Mouse (Mus musculus): Measurements from ENCODE around the gene Alpk3. TPM values are rescaled to one million over a fixed set of nuclear protein-coding genes. Genes with fewer than 3 reads are reported as not detected.

Gene Alpk3
- polyA plus RNA-seq (2017; shearing (Covaris generic)), result 0.05 TPM

DNA sequence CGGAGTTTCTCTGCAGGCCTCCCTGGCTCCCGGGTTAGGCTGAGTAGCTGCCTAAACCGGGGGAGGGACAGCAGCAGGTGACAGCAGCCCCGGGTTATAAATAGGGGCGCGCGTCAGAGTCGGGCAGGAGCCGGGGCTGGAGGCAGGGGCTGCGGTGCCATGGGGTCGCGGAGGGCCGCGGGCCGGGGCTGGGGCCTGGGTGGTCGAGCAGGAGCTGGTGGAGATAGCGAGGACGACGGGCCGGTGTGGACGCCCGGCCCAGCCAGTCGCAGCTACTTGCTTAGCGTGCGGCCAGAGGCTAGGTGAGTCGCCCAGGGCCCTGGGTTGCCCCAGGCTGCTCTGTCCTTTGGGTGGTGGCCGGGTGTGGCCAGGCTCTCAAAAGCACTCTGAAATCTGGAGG lies at the start of gene Alpk3:
TSS of gene Alpk3 (plus strand) at position 130 of the 400 bp plus-strand sequence.

DNA sequence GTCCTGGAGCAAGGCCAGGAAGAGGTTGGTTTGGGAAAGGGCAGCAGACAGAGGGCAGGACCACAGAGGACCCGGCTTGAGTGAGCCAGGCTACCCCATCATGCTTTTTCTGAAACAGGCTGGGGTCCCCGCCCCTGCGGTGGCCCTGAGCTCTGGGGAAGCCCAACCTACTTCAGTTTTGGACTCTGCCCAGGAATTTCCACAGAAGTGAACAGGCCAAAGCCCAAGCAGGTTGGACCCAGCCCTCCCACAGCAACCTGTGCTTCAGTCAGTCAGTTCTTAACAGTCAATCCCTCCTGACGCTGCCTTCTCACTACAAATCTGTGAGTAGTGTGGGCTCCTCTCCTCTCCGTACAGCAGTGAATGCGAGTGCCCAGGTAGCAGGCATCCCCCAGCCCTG lies 57.2 kb downstream of the Alpk3 start, which contains the start of gene Slc28a1:
TSS of gene Slc28a1 (plus strand) at position 245 of the 400 bp plus-strand sequence.

Other genes with a start within 250 kb of the Alpk3 start
- gene Iqgap1, start 231.6 kb upstream of the Alpk3 start, polyA plus RNA-seq (2017; shearing (Covaris generic)), result 330 TPM
- gene Zscan2, start 196.7 kb upstream of the Alpk3 start, polyA plus RNA-seq (2017; shearing (Covaris generic)), result 3.6 TPM
- 36.3 TPM for gene Wdr73, start 156.3 kb upstream of the Alpk3 start, polyA plus RNA-seq (2017; shearing (Covaris generic))
- 62.7 TPM for gene Nmb, start 152.5 kb upstream of the Alpk3 start, polyA plus RNA-seq (2017; shearing (Covaris generic))
- 360 TPM for gene Sec11a, start 109.8 kb upstream of the Alpk3 start, polyA plus RNA-seq (2017; shearing (Covaris generic))
- 24.7 TPM for gene Zfp592, start 63.9 kb upstream of the Alpk3 start, polyA plus RNA-seq (2017; shearing (Covaris generic))
- not detected for gene Slc28a1, start 57.2 kb downstream of the Alpk3 start, polyA plus RNA-seq (2017; shearing (Covaris generic))
- 1.4 TPM for gene Pde8a, start 156.0 kb downstream of the Alpk3 start, polyA plus RNA-seq (2017; shearing (Covaris generic))